Mouse (Mus musculus) embryo, embryonic 11 days (tissue): ENCODE measurements around the gene Sec14l5.
"Not testable (repeated sequence)": the region's sequence is repeated elsewhere in the genome, so short reads cannot be mapped to it uniquely, and the experiment has no call there.

Source experiments
- DNase-seq: peaks from one replicate; pipeline ENCODE4 v3.0.0-alpha.2; 2015

The Sec14l5 gene

GRCm38 (mm10) chr16:5217341-5218133, 70.6 kb downstream of the Sec14l5 start:
- DNase-seq, result no peak

DNA sequence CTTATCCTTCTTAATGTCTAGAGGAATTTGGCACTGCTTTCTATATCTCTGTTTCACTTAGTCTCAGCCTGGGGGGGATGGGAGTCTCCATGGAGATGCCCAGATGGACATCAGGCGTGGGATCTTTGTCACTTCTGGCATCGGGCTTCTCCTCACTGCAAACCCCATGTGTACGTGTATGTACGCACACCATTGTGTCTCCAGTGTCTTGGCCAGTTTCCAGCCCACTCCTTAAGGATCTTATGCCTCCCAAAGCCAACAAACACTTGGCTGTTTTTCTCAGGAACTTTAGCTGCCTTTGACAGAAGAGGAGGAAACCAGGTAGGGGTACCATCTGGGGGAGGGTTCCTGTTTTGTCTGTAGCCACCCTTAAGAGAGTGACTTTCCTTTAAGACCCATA, 74.5 kb downstream of the Sec14l5 start:
- DNase-seq, result no peak

GRCm38 (mm10) chr16:5222140-5222539, 75.2 kb downstream of the Sec14l5 start, which contains the start of gene AU021092:
AU021092 (minus strand) TSS chr16:5222299.
- no peak for DNase-seq

DNA sequence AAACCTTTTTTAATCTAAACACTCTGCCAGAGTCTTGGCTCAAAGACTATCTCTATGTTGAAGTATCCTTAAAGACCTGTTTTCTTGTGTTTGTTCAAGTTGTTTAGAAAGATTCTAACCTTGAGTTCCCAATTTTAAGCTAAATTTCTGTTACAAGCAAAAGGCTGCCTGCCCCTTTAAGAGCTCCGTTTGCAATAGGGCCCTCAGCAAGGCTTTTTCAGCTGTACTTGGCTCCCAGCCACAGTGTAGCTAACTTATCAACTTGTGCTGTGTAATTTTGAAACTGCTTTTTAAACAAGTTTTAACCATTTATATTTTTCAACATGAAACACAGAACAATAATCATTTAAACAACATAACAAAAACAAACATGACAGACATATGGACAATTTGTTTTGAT, 79.6 kb downstream of the Sec14l5 start:
- not testable (repeated sequence) for DNase-seq

- not testable (repeated sequence) for DNase-seq
These were observed 80.6 kb downstream of the Sec14l5 start for GRCm38 (mm10) chr16:5227501-5227900.

DNA sequence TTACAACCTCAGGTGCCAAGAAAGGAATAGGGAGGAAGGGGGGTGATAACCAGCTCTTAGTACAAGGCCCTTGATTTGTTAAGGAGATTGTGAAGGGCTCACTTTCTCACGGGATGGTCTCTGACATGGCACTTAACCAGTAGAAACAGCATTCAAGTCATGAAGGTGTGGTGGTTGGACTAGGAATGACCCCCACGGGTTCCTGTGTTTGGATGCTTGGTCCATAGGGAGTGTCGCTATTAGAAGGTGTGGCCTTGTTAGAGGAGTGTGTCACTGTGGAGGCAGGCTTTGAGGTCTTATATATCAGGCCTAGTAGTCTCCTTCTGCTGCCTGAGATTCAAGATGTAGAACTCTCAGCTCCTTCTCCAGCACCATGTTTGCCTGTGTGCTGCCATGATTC, 81.2 kb downstream of the Sec14l5 start:
- not testable (repeated sequence) for DNase-seq

GRCm38 (mm10) chr16:5232982-5233381, 86.1 kb downstream of the Sec14l5 start:
- DNase-seq, result no peak

DNA sequence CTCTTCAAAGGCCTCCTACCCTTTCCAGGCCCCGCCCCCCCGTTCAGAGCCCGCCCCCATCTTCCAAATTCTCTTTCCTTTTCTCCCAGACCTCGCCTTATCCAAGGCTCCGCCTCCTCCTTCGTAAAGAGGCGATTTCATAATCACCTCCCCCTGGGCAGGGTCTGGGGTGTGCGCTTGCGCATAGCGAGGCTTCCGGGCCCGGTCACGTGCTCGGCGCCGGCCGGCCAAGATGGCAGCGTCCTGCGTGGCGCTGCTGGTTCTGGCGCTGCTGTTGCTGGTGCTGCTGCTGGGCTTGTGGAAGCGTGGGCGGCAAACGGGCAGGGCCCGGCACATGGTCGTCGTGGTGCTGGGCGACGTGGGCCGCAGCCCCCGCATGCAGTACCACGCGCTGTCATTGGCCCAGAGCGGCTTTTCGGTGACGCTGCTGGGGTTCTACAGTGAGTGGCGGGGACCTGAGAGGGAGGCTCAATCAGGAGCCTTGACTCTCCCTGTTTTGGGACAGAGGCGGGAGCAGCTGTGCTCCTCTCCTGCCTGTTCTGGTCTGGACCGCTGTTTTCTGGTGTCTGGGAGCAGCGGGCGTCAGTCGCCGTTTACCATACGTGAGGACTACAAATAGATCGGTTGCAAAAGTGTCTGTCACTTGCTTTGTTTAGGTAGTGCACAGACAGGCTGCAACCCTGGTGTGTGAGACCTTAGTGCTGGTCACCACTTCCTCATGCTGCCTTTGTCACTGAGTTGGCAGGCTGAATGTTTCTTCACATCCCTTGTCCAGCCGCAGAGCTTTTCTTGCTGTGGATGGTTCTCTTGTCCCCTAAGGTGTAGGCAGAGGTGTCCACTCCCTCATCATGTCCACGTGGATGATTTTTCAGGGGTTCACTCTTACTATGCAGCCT, 86.8 kb downstream of the Sec14l5 start, which contains the start of gene Alg1:
Alg1 (plus strand) TSS at position 204 of the 896 bp plus-strand sequence.
- peak; percentile 97 for DNase-seq
